Mouse (Mus musculus) kidney, postnatal 14 days (tissue): ENCODE results near the gene Lpar2.

ENCODE experiments used
- DNase-seq: peaks from one replicate; pipeline ENCODE4 v3.0.0; 2022; ENCODE audit warnings: mixed read lengths

Gene Lpar2

GRCm38 (mm10) chr8:69870907-69871306, 48.7 kb downstream of the Lpar2 start:
- no peak for DNase-seq

DNA sequence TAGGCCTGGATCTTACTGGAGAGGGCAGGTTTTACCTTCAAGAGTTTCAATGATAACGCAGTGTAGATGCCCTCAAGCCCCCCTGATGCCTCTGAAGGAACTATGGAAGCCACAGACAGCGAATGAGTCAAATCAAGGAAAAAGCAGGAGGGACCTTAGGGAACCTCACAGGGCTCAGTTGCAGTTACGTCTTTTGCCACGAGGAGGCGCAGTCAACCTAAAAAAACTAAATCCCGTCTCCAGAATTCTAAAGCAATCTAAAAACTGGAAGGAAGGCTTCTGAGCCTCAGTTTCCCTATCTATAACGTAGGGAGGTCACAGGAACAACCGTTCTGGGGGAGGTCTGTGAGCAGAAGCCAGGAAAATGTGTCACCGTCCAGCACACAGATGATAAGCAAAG, 51.9 kb downstream of the Lpar2 start:
- DNase-seq = peak; percentile 64

DNA sequence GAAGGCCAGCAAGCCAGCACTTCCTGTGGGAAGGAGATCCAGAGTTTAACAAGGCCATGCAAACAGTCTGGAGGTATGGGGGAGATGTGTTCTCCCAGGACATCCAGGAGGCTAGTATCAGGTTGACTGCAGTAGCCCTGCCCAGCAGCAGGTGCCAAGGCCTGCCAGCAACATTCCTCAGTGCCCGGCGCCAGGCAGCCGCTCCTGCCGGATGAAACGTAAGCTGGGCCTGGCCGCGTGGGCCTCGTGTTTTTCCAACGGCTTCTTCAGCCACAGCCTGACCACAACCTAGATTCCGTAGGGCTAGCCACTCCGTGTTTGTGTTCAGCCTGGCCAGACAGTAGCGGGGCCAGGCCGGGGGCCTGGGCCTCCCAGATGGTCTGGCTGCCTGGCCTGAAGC, 52.4 kb downstream of the Lpar2 start:
- DNase-seq = no peak

DNA sequence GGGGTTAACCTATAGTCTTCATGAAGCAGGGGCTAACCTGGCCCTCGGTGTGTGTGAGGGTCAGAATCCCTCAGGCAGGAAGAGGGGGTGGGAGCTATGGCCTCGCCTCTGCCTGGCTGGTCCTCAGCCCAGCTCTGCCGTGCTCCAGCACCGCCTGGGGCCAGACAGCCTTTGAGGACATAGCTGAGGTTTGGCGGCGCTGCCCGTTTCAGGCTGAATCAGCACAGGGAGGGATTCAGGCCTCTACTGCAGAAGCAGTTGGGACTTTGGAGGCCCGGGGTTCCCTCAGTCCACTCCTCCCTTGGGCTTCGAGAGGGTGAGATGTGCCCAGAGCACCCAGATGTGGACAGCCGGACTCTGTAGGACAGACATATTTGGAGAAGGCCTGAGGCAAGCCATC, 53.9 kb downstream of the Lpar2 start:
- DNase-seq = no peak

DNA sequence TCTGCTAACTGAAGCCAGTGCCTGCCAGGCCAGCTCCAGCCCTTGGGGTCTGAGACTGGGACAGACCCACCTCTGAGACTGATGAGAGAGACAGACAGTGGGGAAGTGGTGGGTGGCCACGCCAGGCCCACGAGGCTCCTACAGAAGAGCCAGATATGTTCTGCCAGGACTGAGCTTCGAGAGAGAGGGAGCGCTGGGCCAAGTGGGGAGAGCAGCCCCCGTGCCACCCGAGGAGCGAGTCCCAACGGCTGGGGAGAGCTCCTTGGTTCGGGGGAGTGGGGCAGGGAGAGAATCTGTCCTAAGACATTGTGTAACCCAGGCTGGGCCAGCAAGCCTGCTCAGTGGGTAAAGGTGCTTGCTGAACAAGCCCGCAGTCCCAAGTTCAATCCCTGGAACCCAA, 54.7 kb downstream of the Lpar2 start:
- no peak for DNase-seq

DNA sequence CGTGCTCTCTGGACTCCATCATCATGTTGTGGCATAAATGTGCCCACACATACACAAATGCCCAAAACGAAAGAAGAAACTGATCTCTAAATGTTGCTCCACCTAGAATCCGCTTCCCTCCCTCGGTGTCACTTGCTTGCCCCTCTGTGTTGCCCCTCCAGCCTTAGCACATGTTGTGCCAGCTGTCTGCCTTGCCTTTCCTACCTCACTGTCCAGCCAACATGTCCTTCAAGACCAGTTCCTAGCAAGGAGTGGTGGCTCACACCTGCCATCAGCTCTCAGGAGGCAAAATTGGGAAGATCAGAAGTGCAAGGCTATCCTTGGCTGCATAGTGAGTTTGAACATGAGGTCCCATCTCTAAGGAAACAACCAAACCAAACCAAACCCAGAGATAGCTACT, 55.2 kb downstream of the Lpar2 start:
- no peak for DNase-seq

DNA sequence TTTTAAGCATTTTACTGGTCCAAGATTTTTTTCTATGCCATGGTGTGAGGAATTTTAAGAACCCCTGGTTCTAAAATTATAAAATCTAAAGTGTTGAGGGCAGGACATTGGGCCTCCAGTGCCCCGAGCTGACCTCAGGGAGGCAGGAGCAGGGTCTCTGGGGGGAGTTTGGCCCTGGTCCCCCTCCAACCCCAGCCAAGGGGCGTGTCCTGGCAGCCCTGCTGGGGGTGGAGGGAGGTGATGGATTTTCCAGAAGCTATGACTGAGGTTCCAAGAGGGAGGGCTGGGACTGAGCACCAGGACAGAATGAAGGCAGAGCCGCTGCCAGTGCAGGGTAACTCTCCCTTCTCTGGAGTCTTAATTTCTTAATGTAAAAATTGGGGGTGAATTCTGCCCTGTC, 55.8 kb downstream of the Lpar2 start:
- DNase-seq = no peak

DNA sequence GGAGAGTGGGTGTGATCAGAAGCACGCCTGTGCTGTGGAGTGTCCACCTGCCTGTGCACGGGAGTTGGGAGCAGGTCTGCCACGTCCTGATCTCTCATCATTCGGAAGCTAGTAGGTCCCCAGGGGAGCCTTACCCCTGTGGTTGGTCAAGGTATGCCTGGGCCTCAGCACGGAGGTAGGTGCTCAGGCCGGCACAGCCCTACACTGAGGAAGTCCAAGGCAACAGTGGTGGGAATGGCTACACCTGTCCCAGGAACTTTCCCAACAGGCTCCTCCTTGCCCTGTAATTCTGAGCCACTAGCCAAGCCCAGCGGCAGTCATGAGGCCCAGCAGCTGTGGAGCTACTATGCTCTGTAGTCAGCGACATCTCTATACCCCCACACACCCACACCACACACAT, 57.4 kb downstream of the Lpar2 start:
- no peak for DNase-seq
